Mouse (Mus musculus) G1E-ER4 (cell line): ENCODE data around the gene Mrpl4. TPM values are rescaled to one million over a fixed set of nuclear protein-coding genes. Genes with fewer than 3 reads are reported as not detected.

ENCODE experiments used
- GATA1 ChIP-seq: IDR thresholded peaks from one replicate; pipeline ENCODE4 v1.8.0; 2012; ENCODE audit warnings: low read length, inconsistent platforms
- polyA plus RNA-seq: library from polyadenylated mRNA; stranded (reverse); fragments of >175 nt; gene quantifications from 2 replicates; pipeline ENCODE4 v1.2.3, GENCODE M21; 2012

Mrpl4 gene
- polyA plus RNA-seq, 1 experiment, result 88.1 TPM

DNA sequence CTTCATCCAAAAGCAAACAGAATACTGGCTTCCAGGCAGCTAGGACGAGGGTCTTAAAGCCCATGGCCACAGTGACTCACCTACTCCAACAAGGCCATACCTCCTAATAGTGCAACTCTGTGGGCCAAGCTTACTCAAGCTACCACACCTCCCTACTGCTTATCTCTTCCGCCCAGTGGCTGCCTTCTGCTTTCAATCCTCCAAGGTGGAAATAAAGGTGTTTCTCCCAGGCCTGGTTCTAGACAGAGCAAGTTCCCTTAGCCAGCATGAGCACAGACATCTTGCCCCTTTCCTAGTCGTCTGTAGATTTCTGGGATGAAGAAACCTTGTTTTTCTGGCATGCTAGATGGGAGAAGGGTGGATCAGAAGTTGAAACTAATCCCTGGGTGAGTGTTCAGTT is 37.2 kb downstream of the Mrpl4 start:
- no peak for TF ChIP-seq GATA1

DNA sequence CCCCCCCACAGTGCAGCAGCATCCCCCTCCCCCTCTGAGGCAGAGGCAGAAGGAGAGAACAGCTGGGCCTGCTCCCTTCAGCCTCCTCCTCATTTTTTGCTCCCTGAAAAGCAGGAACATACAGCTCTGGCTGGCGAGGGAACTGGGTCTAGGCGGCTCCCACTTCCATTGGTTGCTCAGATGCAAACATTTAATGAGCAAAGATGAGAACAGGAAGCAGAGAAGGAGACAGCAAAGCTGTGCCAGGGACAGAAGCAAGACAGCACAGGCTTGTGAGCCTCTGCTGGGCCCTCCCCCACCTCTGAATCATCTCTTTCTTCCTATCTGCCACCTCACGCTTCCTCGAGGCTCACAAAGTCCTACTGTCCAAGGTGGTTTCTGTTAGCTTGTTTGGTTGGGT is 38.8 kb downstream of the Mrpl4 start:
- TF ChIP-seq GATA1, result no peak

DNA sequence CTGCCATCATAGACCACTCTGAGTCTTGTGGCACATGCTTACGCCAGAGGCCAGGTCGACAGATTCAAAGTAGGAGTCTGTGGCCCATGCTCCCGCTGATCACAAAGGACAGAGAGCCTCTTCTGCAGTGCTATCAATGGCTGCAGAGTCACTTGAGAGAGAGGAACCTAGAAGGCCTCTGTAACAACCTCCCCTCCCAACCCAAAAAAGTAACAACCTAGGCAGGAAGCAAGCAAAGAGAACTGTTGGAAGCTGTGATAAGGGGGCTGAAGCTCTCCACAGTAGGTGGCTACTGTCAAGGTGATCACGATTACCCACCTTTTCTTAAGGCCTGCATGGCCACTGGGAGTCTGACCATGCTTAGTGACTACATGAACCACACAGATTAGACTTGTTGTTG is 41.0 kb downstream of the Mrpl4 start:
- no peak for TF ChIP-seq GATA1

- no peak for TF ChIP-seq GATA1
Measured at GRCm38 (mm10) chr9:21045235-21045634, 42.7 kb downstream of the Mrpl4 start.

GRCm38 (mm10) chr9:21051578-21051977 is 49.0 kb downstream of the Mrpl4 start:
- no peak for TF ChIP-seq GATA1

Other genes starting within 250 kb of the Mrpl4 start
- not detected in 2 replicates for gene Col5a3, start 187.7 kb upstream of the Mrpl4 start, polyA plus RNA-seq
- gene Rdh8, start 184.2 kb upstream of the Mrpl4 start, polyA plus RNA-seq, result not detected in 2 replicates
- not detected in 2 replicates for gene A230050P20Rik, start 134.1 kb upstream of the Mrpl4 start, polyA plus RNA-seq
- 3.5 and 4.1 TPM in 2 replicates for gene Angptl6, start 123.0 kb upstream of the Mrpl4 start, polyA plus RNA-seq
- gene Ppan, start 114.6 kb upstream of the Mrpl4 start, polyA plus RNA-seq, result 341 and 357 TPM in 2 replicates
- gene Eif3g, start 104.1 kb upstream of the Mrpl4 start, polyA plus RNA-seq, result 613 and 834 TPM in 2 replicates
- 152 and 172 TPM in 2 replicates for gene Dnmt1, start 42.9 kb upstream of the Mrpl4 start, polyA plus RNA-seq
- gene S1pr2, start 26.0 kb upstream of the Mrpl4 start, polyA plus RNA-seq, result 1.4 and 1.6 TPM in 2 replicates
- gene Icam1, start 13.2 kb downstream of the Mrpl4 start, polyA plus RNA-seq, result 0.55 and 0.58 TPM in 2 replicates
- 16.7 and 26.1 TPM in 2 replicates for gene Icam4, start 26.6 kb downstream of the Mrpl4 start, polyA plus RNA-seq
- 0.52 and 0.62 TPM in 2 replicates for gene Icam5, start 29.3 kb downstream of the Mrpl4 start, polyA plus RNA-seq
- 2.0 and 4.4 TPM in 2 replicates for gene Zglp1, start 64.4 kb downstream of the Mrpl4 start, polyA plus RNA-seq
- 0.67 and 0.73 TPM in 2 replicates for gene Gm49373, start 70.4 kb downstream of the Mrpl4 start, polyA plus RNA-seq
- gene Fdx1l, start 70.9 kb downstream of the Mrpl4 start, polyA plus RNA-seq, result 39.6 and 44.3 TPM in 2 replicates
- 422 and 499 TPM in 2 replicates for gene Gm38431, start 89.3 kb downstream of the Mrpl4 start, polyA plus RNA-seq
- 0.84 and 2.5 TPM in 2 replicates for gene Raver1, start 89.3 kb downstream of the Mrpl4 start, polyA plus RNA-seq
- gene Tyk2, start 128.5 kb downstream of the Mrpl4 start, polyA plus RNA-seq, result 16.0 and 16.3 TPM in 2 replicates
- gene Cdc37, start 147.2 kb downstream of the Mrpl4 start, polyA plus RNA-seq, result 216 and 275 TPM in 2 replicates
- gene Pde4a, start 163.0 kb downstream of the Mrpl4 start, polyA plus RNA-seq, result 3.6 and 3.9 TPM in 2 replicates
- gene Keap1, start 236.6 kb downstream of the Mrpl4 start, polyA plus RNA-seq, result 79.1 and 86.5 TPM in 2 replicates
- not detected in 2 replicates for gene S1pr5, start 245.7 kb downstream of the Mrpl4 start, polyA plus RNA-seq